Mouse (Mus musculus): Measurements from ENCODE around the gene Col26a1. TPM values are rescaled to one million over a fixed set of nuclear protein-coding genes. Genes with fewer than 3 reads are reported as not detected.

The Col26a1 gene
- total RNA-seq, 2 experiments from 2014 or later = 9.7 to 12.7 TPM

DNA sequence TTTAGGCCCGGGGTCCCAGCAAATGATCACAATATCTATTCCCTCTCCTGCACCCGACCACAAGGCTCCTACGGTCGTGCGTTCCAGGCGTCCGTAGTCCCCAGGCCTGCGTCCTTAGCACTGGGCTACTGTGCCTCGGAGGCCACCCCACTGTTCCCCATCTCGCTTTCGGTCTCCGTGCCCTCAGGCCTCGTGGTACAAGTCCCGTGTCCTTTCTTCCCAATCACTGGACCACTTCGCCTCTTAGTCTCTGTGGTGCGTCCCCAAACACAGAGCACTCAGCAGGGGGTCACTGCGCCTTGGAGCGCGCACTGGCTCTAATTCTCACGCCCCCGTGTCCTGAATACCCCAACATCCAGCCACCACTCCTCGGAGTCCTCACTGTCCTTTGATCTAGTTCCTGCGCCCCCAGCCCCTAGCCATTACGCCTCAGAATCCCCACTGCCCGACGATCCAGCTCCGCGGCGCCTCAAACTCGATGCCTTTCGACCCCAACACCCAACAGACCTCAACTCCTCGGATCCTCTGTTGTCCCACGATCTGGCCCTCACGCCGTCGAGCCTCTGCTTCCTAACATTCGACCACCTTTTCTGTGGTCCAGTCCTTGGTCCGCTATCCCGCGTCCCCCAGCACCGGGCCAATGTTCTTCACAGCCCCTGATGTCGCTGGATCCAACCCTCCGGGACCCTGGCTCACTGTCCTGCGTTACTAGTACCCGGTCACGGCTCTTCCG is 788 bp downstream of the Col26a1 start:
- intact Hi-C loops (cut with DNase I) = no loop called here
- DNase-seq = peak in 1 of 2 experiments; percentile 30

DNA sequence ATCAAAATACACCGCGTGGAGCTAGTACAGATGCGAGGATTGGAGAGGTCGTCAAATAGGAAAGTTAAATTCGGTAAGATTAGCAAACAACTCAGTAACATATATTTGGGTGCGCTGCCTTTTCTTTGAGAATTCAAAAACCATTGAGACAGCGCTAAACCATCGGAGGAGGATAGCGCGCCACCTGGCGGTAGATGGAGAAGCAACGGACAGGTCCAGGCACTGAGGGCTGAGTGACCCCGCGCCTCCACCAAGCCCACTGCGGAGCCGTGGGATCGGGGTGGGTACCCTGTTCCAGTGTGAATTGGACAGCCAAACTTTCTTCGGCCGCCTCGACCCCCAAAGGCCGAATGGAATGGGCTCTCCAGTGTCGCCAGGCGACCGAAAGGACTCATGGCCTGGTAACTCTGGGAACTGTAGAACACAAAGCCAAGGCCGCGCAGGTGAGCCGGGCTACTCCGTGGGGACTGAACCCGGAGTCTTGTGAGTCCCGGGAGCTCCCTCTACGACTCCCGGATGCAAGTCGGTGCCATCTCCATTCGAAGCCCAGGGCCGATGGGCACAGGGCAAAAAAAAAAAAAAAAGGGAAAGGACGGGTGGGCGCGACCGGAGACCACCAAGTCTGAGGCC is 1.5 kb downstream of the Col26a1 start:
- intact Hi-C loops (cut with DNase I) = loop anchor here (1.0 to 2.0 kb wide), 2 partner anchors 41 to 90 kb away; no protein-coding TSS in a partner anchor
- peak; percentile 85 to 91 for DNase-seq

DNA sequence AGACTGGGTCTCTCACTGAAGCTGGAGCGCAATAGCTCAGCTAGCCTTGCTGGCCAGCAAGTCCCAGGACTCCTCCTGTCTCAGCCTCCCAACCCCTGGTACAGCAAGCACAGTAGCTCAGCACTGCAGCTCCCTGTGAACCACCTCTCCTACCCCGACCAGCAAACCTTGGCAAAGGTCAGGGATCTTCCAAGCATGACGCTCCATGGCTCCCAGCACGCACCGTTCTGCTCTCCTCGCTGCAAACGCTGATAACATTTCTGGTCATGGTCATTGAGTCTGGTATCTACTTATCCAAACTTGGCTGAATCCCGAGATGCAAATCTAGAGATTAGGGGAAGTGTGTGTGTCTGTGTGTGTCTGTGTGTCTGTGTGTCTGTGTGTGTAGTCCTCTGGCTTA is 2.9 kb downstream of the Col26a1 start:
- intact Hi-C loops (cut with DNase I) = loop anchor here (2.0 kb wide), 1 partner anchor 39 kb away; no protein-coding TSS in a partner anchor
- DNase-seq = no peak

DNA sequence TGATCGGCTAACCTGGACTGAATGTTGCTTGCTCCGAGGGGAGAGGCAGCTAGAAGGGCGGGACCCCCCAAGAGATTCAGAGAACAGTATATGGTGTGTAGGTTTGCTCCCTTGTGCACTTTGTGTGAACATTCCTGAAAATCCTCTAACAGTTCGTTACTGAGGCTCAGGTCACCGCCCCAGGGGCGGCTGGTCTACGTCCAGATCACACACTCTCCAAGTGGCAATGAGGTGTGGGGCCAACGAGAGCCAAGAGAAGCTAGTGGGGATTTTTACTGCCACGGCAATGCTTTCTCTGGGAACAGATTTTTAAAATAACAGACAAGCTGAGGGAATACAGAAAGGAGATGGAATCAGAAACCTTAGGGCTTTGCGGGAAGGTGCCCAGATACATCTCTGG is 8.7 kb downstream of the Col26a1 start:
- DNase-seq = no peak
- intact Hi-C loops (cut with DNase I) = no loop called here

DNA sequence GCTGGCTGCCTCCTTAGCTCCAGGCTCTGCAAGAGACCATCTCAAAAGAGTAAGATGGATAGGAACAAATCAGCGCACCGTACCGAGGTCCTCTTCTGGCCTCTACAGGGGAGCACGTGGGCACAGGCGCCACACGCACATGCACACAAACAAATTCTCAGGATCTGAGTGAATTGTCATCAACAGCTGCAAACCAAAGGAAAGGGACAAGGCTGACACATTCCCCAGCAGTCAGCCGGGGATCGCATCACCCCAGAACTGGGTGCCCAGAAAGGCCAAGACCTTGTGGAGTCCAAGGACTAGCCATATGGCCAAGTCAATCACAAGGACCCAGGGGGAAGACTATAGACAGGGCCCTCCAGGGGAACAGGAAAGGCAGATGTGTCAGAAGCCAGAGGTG is 10.6 kb downstream of the Col26a1 start:
- no peak for DNase-seq
- intact Hi-C loops (cut with DNase I) = no loop called here

DNA sequence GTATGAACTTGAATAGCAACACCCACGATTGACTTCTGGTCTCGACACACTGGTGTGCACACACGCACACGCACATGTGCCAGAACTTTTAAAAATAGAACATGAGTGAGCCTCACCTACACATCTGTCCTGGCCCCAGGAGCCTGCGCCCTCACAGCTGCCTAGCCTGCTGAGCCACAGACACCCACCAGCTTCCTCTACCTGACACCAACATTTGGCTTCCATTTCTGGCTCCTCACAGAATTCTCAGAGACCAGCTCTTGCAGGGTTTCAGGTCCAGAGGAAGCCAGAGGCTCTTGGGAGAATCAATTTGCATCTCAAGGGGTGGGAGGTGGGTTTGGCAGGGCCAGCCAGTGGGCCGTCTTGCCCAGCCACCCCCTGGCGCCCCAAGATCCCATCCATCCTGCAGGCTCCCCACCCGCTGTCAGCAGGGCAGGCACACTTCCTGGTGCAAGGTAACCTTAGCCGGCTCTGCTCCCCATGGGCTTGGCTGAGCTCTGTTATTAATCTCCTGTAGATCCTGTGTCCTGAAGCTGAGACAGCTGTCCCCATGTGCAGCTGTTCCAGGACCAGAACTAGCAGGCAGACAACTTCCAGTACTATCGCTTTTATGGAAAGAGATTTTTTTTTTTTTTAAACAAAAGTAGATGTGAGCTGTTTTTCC is 13.4 kb downstream of the Col26a1 start:
- intact Hi-C loops (cut with DNase I) = no loop called here
- DNase-seq = no peak

DNA sequence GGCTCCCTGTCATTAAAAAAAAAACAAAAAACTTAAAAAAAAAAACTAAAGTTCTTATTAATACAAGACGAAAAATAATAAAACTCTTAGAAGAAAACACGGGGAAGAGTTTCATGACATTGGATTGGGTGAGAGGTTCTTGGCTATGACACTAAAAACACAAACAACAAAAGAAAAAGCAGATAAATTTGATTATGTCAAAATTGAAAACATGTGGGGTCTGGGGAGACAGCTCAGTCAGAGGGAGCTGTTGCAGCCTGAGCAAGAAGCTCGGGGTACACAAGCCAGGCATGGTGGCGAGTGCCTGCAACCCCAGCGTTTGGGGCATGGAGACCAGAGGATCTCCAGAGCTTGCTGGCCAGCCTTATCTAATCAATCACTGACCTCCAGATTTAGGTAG is 15.3 kb downstream of the Col26a1 start:
- DNase-seq = no peak
- intact Hi-C loops (cut with DNase I) = no loop called here

DNA sequence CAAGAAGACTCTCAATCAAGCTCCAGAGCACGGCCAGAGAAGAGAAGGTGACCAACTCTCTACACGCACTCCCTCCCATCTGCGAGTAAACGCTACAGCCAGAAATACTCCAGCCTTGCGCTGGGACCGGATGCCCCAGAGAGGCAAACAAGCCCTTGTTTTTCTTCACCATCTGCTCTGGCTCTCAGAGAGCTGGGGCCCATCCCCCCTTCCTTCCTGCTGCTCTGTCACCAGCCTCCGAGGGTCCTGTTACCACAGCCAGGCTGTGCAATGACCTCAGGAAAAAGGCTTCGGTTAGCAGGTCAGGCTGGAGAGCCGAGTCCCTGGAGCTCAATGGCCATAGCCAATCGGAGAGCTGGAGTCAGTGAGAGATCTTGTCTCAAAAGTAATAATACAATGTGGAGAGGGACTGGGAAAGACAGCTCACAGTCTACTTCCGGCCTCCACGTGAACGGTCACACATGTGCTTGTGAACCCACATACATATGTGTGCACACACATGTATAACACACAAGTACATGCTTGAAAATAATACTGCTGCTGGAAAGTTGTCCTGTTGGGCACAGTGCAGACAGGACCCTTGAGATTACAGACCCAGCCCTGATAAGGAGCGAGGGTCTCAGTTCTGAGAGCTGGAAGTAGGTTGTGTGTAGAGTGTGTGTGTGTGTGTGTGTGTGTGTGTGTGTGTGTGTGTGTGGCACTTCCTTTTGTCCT is 18.9 kb downstream of the Col26a1 start:
- peak; percentile 77 to 79 for DNase-seq
- intact Hi-C loops (cut with DNase I) = no loop called here

DNA sequence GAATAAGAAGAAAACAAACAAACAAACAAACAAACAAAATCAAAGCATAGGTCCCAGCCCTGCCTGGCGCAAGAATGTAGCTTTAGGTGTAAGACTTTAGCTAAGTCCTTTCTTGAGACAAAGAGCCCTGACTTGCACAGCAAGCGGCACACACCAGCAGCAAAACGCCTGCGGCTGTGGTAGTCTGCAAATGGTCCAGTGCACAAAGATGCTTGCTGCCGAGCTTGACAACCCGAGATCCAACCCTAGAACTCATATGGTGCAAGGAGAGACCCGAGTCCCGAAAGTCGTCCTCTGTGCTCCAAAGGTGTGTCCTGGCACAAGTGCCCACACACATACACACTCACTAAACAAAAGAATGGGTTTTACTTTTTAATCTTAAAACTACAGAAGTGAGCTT is 19.7 kb downstream of the Col26a1 start:
- intact Hi-C loops (cut with DNase I) = no loop called here
- no peak for DNase-seq

DNA sequence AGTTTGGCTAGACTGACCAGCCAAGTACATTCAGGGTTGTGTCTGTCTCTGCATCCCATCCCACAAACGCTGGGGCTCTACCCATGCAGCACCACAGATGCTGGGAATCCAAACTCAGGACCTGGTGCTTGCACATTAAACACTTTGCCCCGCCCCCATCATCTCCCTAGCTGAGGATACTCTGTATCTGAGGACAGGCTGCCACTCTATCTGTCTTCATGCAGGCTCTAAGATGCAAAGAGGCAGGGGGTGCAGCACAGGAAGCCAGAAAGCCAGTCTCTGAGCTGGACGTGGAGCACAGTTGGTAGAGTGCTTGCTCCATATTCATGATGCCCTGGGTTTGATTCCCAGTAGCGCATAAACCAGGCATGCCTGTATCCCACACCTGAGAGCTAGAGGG is 20.2 kb downstream of the Col26a1 start:
- intact Hi-C loops (cut with DNase I) = no loop called here

DNA sequence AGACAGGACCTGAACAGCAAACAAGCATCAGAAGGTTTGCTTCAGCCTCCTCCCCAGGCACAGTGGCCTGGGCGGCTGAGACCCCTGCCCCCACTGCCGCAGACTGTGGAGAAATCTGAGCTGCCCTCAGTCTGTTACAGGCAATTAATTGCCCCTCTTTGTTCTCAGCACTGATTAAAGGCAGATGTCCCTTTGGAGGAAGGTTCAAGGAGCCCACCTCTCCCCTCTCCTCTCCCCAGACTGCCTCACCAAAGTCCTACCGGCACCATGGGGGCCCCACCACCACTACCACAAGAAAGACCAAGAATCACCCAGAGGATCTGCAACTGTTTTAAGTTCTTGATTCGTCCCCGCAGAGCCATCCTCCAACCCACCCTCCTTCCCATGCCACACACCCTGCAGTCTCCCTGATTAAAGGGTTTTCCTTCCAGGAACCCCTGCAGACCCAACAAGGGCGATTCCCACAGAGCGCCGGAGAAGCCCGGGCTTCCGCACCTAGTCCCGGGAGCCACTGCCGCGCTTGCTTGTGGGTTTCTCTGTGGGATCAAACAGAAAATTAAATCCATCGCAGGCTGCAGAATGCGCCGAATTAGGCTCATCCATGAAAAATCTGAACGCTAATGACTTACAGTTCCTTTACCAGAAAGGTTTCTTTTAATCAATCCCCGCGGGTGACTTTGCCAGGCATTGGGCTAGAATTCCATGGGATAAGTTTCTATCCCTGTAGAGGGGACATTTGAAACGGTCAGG is 21.6 kb downstream of the Col26a1 start:
- no peak for DNase-seq
- intact Hi-C loops (cut with DNase I) = no loop called here

More for the DNA sequence above, 20.2 kb downstream of the Col26a1 start:
- no peak for DNase-seq

DNA sequence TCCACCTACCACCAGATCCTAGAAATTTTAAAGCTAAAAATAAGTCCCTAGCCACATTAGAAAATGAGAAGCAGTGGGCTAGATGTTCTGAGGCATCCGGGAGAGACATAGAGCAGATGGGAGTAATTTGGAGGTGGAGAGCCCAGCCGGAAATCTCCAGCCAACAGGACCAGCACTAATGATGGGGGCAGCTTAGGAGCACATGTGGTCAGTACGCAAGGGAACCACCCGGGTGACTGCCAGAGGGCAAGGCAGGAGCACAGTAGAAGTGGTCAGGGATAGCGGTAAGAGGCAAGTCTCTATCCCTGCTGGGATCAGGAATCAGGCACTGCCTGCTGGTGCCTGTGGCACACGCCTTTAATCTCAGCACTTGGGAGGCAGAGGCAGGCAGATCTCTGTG is 32.3 kb downstream of the Col26a1 start:
- DNase-seq = no peak
- intact Hi-C loops (cut with DNase I) = no loop called here

DNA sequence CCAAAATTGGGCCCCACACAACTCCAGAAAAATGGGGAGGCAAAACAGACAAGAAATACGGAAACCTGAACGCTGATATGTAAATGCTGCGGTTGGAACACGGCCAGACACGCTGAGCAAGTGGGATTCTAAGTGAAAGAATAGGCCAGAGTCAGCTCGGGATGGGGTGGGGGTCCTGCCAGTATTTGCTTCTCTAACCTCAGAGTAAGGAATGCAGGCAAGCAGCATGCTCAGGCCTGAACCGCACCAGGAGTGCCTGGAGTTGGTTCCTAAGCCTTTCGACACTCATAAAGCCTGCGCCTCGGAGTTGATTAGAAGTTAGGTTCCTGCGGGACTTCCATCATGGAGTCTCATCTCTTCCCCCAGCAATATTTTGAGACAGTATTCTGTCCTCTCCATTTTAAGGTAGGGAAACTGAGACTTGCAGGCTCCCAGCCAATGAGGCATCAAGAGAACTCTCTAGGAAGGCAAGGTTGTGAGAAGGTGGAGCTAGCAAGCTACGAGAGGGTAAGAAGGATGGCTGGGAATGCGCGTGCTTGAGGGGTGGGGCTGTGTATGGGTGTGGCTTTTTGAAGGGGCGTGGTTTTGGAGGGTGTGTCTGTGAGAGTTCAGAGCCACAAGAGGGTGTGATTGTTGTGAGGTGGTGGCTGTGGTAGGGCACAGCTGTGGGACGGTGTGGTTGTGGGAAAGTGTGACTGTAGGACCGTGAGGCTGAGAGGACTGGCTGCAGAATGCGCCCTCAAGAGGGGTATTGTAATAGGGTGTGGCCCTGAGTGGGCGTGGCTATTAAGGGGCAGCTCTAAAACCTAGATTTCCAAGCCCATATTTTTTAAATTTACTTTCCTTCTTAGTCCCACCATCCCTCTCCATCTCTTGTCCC is 36.4 kb downstream of the Col26a1 start:
- DNase-seq = no peak
- intact Hi-C loops (cut with DNase I) = no loop called here

DNA sequence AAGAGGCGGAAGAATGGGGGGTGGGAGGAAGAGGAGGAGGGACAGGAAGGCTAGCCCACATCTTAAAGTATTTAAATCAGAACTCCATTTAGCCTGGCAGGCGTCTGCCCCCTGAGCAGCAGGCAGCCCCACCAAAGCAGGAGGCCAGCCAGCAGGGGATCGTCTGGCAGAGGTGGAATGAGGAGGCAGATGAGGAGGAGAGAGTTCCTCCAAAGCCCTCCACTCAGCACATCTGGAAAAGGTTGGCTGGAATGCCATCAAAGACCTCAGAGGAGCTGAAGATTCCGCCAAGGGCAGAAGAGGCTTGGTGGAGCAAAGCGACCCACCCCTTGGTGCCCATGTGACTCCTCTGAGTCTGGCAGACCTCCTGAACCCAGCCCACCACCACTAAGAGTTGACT is 39.1 kb downstream of the Col26a1 start:
- intact Hi-C loops (cut with DNase I) = no loop called here
- DNase-seq = no peak

DNA sequence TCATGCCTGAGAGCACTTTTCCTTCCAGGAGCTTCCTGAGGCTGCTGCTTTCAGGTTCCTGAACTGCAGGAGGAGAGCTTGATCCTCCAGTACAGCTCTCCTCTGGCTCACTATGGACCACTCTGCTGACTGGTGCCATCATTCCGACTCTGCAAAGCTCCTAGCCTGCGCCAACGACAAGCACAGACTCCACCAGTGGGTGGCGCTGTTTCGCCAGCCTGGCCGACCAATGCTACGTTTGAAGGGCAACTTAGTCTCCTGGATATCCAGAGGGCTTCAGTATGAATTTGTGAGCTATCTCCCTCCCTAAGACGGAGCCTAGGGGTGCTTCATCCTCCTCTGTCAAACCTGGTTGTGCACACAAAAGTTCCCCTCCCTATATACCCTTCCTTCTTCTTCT is 43.0 kb downstream of the Col26a1 start:
- peak; percentile 58 to 76 for DNase-seq
- intact Hi-C loops (cut with DNase I) = loop anchor here (2.0 kb wide), 1 partner anchor 41 kb away; no protein-coding TSS in a partner anchor

DNA sequence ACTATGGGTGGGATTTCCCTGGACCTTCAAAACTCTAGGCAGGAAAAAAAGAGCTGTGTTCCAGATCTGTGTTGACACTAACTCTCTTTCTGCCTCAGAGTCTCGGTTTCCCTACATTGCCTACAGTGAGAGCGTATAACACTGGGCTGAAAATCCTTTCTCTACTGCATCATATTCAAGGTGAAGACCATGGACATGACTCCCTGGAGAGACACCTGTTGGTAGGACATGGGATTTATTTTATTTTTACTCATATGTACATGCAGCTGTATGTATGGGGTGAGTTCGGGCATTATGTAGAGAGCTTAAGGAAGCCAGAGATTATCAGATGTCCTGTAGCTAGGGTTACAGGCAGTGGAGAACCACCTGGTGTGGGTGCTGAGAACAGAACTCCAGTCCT is 50.0 kb downstream of the Col26a1 start:
- intact Hi-C loops (cut with DNase I) = loop anchor here (5.0 kb wide), 1 partner anchor 41 kb away; no protein-coding TSS in a partner anchor
- DNase-seq = no peak

DNA sequence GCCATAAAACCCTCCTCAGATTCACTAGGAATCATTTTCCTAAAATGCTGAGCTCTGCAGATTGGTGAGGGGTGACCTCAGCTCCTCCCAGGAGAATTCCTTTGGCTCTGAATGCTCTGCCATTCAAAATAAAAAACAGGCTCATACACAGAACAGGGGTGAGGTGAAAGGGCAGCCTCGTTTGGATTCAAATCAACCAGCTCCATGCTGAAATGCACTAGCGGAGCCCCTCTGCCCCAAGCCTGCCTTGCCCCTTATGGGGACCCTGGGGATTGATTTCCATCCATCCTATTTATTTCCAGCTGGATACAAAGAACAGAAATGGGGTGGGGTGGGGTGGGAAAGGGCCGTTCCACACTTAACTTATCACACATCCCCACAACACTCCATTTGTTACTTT is 52.9 kb downstream of the Col26a1 start:
- intact Hi-C loops (cut with DNase I) = loop anchor here (5.0 kb wide), 1 partner anchor 38 kb away; no protein-coding TSS in a partner anchor
- DNase-seq = peak; percentile 9 to 12

DNA sequence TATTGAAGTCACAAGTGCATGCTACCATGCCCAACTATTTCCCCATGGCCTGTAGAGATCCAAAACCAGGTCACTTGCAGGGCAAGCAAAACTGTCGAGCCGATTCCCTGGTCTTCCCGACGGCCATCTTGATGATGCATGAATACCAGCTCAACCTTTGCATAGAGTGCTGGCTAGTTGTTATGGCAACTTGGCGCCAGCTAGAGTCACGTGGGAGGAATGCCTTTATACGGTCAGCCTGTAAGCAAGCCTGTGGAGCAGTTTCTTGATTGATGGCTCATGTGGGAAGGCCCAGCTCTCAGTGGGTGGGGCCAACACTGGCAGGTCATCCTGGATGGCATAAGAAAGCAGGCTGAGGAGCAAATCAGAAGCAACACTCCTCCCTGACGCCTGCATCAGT is 61.0 kb downstream of the Col26a1 start:
- intact Hi-C loops (cut with DNase I) = loop anchor here (2.0 kb wide), 1 partner anchor 19 kb away; no protein-coding TSS in a partner anchor
- DNase-seq = no peak

DNA sequence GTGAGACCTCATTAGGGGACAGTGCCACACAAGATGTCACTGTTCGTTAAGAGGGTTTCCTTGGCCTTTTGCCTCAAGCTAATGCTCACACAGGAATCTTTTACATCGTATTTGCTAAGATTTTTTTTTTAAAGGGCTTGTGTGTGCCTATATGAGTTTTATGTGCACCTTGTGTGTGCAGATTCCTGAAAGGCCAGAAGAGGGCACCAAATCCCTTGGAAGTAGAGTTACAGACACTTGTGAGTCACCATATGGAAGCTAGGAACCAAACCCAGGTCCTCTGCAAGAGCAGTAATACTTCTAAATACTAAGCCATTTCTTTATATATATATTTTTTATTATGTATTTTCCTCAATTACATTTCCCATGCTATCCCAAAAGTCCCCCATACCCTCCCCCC is 62.1 kb downstream of the Col26a1 start:
- no peak for DNase-seq
- intact Hi-C loops (cut with DNase I) = no loop called here
